Mouse (Mus musculus) B cell, adult 2 months (primary cell): ENCODE measurements around the gene Ms4a12.
A peak's percentile ranks its signal among the peaks of the same experiment; 100 is the strongest.

Source experiments
- DNase-seq, 2 experiments: peaks; one replicate each; pipeline ENCODE4 v3.0.0; 2022

Gene Ms4a12

DNA sequence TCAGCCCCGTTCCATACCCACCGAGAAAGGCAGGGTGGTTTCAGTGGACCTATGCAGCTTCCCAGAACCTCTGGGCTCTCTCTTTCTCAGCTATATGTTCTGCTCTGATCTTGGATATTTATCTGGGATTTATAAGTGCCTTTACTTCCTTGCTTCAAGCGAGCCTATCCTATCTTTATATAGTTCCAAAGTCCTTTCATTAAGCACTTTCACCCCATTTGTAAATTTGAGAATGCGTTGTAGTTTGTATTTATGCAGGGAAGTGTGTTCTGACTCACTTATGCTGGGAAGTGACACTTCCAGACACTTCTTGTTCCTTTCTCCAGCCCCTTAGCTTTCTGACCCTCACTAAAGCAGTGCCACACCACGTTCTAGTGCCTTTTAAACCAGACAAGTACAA is at the start of gene Ms4a12:
TSS of gene Ms4a12 (minus strand) at position 101 of the 400 bp plus-strand sequence.
- no peak for DNase-seq

GRCm38 (mm10) chr19:11280223-11280622 is 48.0 kb upstream of the Ms4a12 start:
- DNase-seq, result no peak

GRCm38 (mm10) chr19:11276431-11276830 is 44.2 kb upstream of the Ms4a12 start:
- no peak for DNase-seq

- DNase-seq, result peak; percentile 44 to 52
Measured at GRCm38 (mm10) chr19:11266956-11267355, 34.7 kb upstream of the Ms4a12 start.

GRCm38 (mm10) chr19:11266052-11266845 is 34.0 kb upstream of the Ms4a12 start, which contains the start of gene Ms4a1:
TSS of gene Ms4a1 (minus strand) at chr19:11266241.
- DNase-seq, result peak; percentile 82 to 84

GRCm38 (mm10) chr19:11264602-11265185 is 32.4 kb upstream of the Ms4a12 start:
- peak; percentile 43 to 52 for DNase-seq

DNA sequence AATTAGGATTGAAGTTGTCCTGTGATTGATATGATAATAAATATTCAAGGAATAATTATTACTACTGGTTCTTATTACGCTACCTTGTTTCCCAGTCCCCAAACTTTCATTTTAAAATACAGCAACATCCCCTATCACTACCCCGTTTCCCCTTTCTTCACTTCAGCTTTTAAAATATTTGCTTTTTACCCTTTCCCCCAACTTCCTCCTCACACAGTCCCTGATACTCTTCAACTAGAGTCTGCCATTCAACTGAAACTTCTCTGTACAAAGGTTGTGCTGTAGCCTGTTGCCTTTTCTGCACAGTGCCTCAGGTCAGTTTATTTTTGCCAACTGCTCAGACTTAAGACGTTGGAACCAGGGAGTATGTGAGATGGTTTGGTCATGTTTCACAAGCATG is 31.3 kb upstream of the Ms4a12 start:
- DNase-seq, result peak; percentile 18 to 34

- peak in 1 of 2 experiments; percentile 26 for DNase-seq
Measured at GRCm38 (mm10) chr19:11262932-11263331, 30.7 kb upstream of the Ms4a12 start.

DNA sequence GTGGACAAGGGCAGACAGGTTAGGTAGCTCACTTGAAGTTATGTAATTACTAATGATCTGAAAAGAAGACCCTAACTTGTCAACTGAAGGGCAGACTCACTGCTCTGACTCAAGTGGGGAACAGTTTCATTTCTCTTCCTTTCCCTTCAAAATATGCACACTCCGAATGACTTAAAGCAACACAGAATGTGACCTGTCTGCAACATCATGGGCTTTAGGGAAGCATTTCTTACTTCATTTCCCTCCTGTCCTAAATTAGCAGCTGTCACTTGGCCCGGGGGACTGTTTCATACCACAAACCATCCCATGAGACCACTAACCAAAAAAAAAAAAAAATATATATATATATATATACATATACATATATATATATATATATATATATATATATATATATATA is 29.3 kb upstream of the Ms4a12 start:
- no peak for DNase-seq

- peak; percentile 63 to 67 for DNase-seq
Measured at GRCm38 (mm10) chr19:11244230-11244629, 12.0 kb upstream of the Ms4a12 start.

- no peak for DNase-seq
Measured at GRCm38 (mm10) chr19:11242560-11242959, 10.3 kb upstream of the Ms4a12 start.

DNA sequence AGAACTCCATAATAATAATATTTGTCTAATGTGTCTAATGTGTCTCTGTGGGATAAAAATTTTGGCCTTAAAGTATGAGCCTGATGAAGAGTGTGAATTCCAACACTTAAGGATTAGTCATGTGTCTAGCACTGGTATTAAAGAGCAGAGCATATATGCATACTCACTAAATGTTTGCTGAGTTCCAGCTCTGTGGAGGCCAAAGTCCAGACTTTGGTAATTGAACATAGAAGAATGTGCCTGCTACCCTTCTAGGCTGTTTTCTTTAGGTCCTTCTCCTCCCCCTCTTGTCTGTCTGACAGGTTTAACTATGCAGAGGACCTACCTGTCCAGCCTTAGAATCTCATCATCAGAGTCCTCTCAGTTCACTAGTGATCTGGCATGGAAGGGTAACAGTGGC is 3.6 kb upstream of the Ms4a12 start:
- DNase-seq, result no peak

- no peak for DNase-seq
Measured at GRCm38 (mm10) chr19:11234921-11235735, 2.9 kb upstream of the Ms4a12 start.

DNA sequence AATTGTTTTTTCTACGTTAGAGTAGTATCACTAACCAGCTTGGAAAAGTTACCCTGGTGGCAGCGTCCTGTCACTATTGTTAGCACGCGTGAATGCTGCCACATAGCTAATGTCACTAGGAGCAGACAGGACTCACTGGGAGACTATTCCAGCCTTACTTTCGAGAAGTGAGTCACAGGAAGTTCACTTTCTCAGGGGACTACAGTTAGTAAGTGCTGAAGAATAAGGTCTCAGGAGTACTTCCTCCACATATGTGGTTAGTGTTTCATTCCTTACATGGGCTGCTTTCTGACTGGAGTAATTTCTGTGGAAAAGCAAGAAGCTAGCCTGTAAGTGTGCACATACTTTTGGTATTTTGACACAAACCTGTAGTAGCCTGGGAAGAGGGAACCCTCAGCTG is 2.0 kb upstream of the Ms4a12 start:
- no peak for DNase-seq

- no peak for DNase-seq
Measured at GRCm38 (mm10) chr19:11196546-11196945, 35.7 kb downstream of the Ms4a12 start, which contains the start of gene Ms4a13. TSS of gene Ms4a13 (minus strand) at chr19:11196737.

GRCm38 (mm10) chr19:11192552-11192951 is 39.7 kb downstream of the Ms4a12 start:
- DNase-seq, result no peak

- DNase-seq, result peak; percentile 80 to 83
Measured at GRCm38 (mm10) chr19:11184121-11184520, 48.1 kb downstream of the Ms4a12 start.

DNA sequence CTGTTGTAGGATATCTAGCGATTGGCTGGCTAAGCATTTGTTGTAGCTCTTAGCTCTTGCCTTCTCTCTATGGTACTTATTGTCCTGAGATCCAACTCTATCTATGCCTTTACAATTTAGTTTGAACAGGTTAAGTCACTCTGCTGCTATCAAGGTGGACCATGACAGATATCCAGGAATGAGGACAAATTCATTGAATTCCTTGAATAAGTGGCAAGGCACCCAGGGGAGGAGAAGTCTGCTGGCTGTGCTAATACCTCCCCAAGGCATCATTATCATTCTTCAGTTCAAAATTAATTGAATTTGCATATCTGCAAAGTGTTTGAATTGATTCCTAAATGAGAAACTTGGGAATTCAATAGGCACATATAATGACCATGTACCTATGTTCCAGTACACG is 54.8 kb downstream of the Ms4a12 start:
- no peak for DNase-seq

- peak; percentile 63 to 70 for DNase-seq
Measured at GRCm38 (mm10) chr19:11165172-11165571, 67.1 kb downstream of the Ms4a12 start, which contains the start of gene 1700025F22Rik. TSS of gene 1700025F22Rik (minus strand) at chr19:11165320.
